In the genomic region with DNA sequence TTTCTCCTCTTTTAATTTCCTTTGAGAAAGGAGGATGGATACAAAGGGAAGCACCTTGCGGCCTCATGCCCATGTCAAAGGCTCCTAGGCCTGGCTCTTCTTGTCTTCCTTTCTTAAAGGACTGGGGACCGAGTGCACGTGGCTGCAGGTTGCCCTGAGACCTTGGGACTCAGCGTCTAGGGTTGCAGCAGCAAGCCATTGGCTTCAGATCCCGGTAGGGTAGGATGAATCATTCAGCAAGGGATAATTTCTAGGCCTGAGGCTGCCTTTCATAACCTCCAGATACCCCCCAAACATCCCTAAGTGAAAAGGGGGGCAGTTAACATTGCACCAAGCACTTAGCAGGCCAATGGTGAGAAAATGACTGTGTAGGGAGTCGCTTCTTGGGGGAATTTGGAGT, we compare ENCODE assay signal across 8 mouse cellular contexts. TPM values are rescaled to one million over a fixed set of nuclear protein-coding genes. Genes with fewer than 3 reads are reported as not detected.
DNase-seq lines count a peak whose midpoint lies in the region; ATAC-seq and TF ChIP-seq lines count a peak whose summit lies in the region.

No protein-coding gene starts in this region.

- peaks cover 86% of the 10 kb centered on the region for H3K27me3 ChIP-seq in lung, embryonic 15.5 days
- peaks cover 92% of the 10 kb centered on the region for H3K27me3 ChIP-seq in limb, embryonic 11.5 days (ENCODE audit: control insufficient read depth, insufficient read depth, low read length)
- peaks cover 31% of the 10 kb centered on the region for H3K27me3 ChIP-seq in small intestine, adult 2 months (ENCODE audit: control insufficient read depth, insufficient read depth, low read length)

- no peak for ATAC-seq in lung, embryonic 15.5 days (ENCODE audit: borderline replicate concordance, extremely low read depth, low FRiP score, low TSS enrichment)
- ATAC-seq in limb, embryonic 11.5 days (ENCODE audit: insufficient number of reproducible peaks, low FRiP score, low TSS enrichment, low read depth), result no peak

- peak; percentile 43 to 48 for DNase-seq in adrenal gland, adult 18-20 months (ENCODE audit: low spot score in 2 of 2)
- no peak for DNase-seq in adrenal gland, adult 8-10 months
- DNase-seq in lung, postnatal 25 days (ENCODE audit: low spot score), result no peak
- no peak for DNase-seq in limb, embryonic 11.5 days (ENCODE audit: low spot score)
- no peak for DNase-seq in layer of hippocampus, adult 11-12 months (ENCODE audit: low spot score)
- DNase-seq in left cerebral cortex, adult 9 months (ENCODE audit: low spot score in 2 of 2), result no peak

- H3K36me3 ChIP-seq in lung, embryonic 15.5 days, result no peaks in the 10 kb centered on the region
- H3K36me3 ChIP-seq in limb, embryonic 11.5 days (ENCODE audit: control insufficient read depth, insufficient read depth, low read length), result no peaks in the 10 kb centered on the region
- H3K36me3 ChIP-seq in small intestine, adult 2 months (ENCODE audit: control insufficient read depth, insufficient read depth, low read length), result no peaks in the 10 kb centered on the region

- 13% methylated on average over 6 of the region's 6 CpGs for WGBS in lung, embryonic 15.5 days
- 6% methylated on average over 6 of the region's 6 CpGs for WGBS in limb, embryonic 11.5 days
- 29% methylated on average over 6 of the region's 6 CpGs for WGBS in small intestine, adult 2 months

- H3K9ac ChIP-seq in lung, embryonic 15.5 days, result peak overlapping the region; percentile 51
- no peak overlapping the region for H3K9ac ChIP-seq in limb, embryonic 11.5 days (ENCODE audit: low read length)

- H3K4me2 ChIP-seq in lung, embryonic 15.5 days, result peak overlapping the region; percentile 70
- H3K4me2 ChIP-seq in limb, embryonic 11.5 days (ENCODE audit: low read depth, severe bottlenecking), result peak overlapping the region; percentile 36

- H3K9me3 ChIP-seq in lung, embryonic 15.5 days, result no peaks in the 10 kb centered on the region
- no peaks in the 10 kb centered on the region for H3K9me3 ChIP-seq in limb, embryonic 11.5 days (ENCODE audit: control insufficient read depth, low read length)

- H3K4me3 ChIP-seq in lung, embryonic 15.5 days, result peak overlapping the region; percentile 59
- peak overlapping the region; percentile 6; the same call in 1 of the 2 replicates for H3K4me3 ChIP-seq in limb, embryonic 11.5 days (ENCODE audit: low read depth, low read length)
- H3K4me3 ChIP-seq in small intestine, adult 2 months (ENCODE audit: low read depth, low read length), result peak overlapping the region; percentile 35

- no peak for TF ChIP-seq POLR2A in small intestine, adult 2 months (IDR thresholded peaks at IDR 0.05; ENCODE audit: low read depth, low read length)

- no peak for TF ChIP-seq CTCF in small intestine, adult 2 months (IDR thresholded peaks at IDR 0.05; ENCODE audit: extremely low read depth, insufficient read length, insufficient replicate concordance, low read depth, low read length)

- peak overlapping the region; percentile 99 for H3K27ac ChIP-seq in lung, embryonic 15.5 days
- no peak overlapping the region for H3K27ac ChIP-seq in limb, embryonic 11.5 days (replicated peaks; ENCODE audit: low read depth, low read length)
- peak overlapping the region; percentile 50 for H3K27ac ChIP-seq in small intestine, adult 2 months (ENCODE audit: insufficient read depth, low read depth, low read length)

- H3K4me1 ChIP-seq in lung, embryonic 15.5 days, result peaks cover 37% of the 10 kb centered on the region
- peaks cover 26% of the 10 kb centered on the region for H3K4me1 ChIP-seq in limb, embryonic 11.5 days (ENCODE audit: control insufficient read depth, insufficient read depth, low read length)
- no peaks in the 10 kb centered on the region; the same call in 1 of the 2 replicates for H3K4me1 ChIP-seq in small intestine, adult 2 months (ENCODE audit: control insufficient read depth, insufficient read depth, insufficient read length, low read length)

RNA-seq across cellular contexts. Expression of a gene that starts 7.0 kb away (rescaled TPM):
- total RNA-seq in adrenal gland, adult 18-20 months (2021), result 10 to 100 TPM; 16.3 to 22.1 TPM
- total RNA-seq in adrenal gland, adult 8-10 months (2022), result 10 to 100 TPM; 19.9 to 45.3 (median 27.0) TPM
- polyA plus RNA-seq in lung, embryonic 15.5 days (2015; fragmentation: Nextera tagmentation; extraction: Ambion mirVana), result 4.3 and 4.4 TPM in 2 replicates
- 0.33 and 0.45 TPM in 2 replicates for polyA plus RNA-seq in limb, embryonic 11.5 days (2014; fragmentation: Nextera tagmentation; extraction: Ambion mirVana)
- 1.4 and 2.9 TPM in 2 replicates for polyA plus RNA-seq in small intestine, adult 2 months (2012; rRNA removed)

RNA-seq across cellular contexts. Expression of a gene that starts 8.0 kb away (rescaled TPM):
- 10 to 100 TPM; 11.6 to 27.3 TPM for total RNA-seq in adrenal gland, adult 18-20 months (2021)
- total RNA-seq in adrenal gland, adult 8-10 months (2022), result 10 to 100 TPM; 25.2 to 38.3 (median 26.7) TPM
- polyA plus RNA-seq in lung, embryonic 15.5 days (2015; fragmentation: Nextera tagmentation; extraction: Ambion mirVana), result 46.1 and 54.1 TPM in 2 replicates
- polyA plus RNA-seq in limb, embryonic 11.5 days (2014; fragmentation: Nextera tagmentation; extraction: Ambion mirVana), result 2.1 and 2.6 TPM in 2 replicates
- polyA plus RNA-seq in small intestine, adult 2 months (2012; rRNA removed), result 1.8 and 3.2 TPM in 2 replicates

RNA-seq across cellular contexts. Expression of a gene that starts 12.0 kb away (rescaled TPM):
- 10 to 100 TPM; 17.2 to 20.7 TPM for total RNA-seq in adrenal gland, adult 18-20 months (2021)
- 10 to 100 TPM; 19.4 to 61.4 (median 27.9) TPM for total RNA-seq in adrenal gland, adult 8-10 months (2022)
- 3.0 and 3.8 TPM in 2 replicates for polyA plus RNA-seq in lung, embryonic 15.5 days (2015; fragmentation: Nextera tagmentation; extraction: Ambion mirVana)
- polyA plus RNA-seq in limb, embryonic 11.5 days (2014; fragmentation: Nextera tagmentation; extraction: Ambion mirVana), result 0.68 and 0.78 TPM in 2 replicates
- polyA plus RNA-seq in small intestine, adult 2 months (2012; rRNA removed), result 3.5 and 5.5 TPM in 2 replicates

RNA-seq across cellular contexts. Expression of a gene that starts 18.8 kb away (rescaled TPM):
- total RNA-seq in adrenal gland, adult 18-20 months (2021), result 10 to 100 TPM; 37.0 to 68.1 TPM
- 10 to 100 TPM; 56.4 to 77.8 (median 59.5) TPM for total RNA-seq in adrenal gland, adult 8-10 months (2022)
- polyA plus RNA-seq in lung, embryonic 15.5 days (2015; fragmentation: Nextera tagmentation; extraction: Ambion mirVana), result 15.2 and 16.9 TPM in 2 replicates
- polyA plus RNA-seq in limb, embryonic 11.5 days (2014; fragmentation: Nextera tagmentation; extraction: Ambion mirVana), result 1.9 and 2.8 TPM in 2 replicates
- 1.0 and 8.3 TPM in 2 replicates for polyA plus RNA-seq in small intestine, adult 2 months (2012; rRNA removed)

RNA-seq across cellular contexts. Expression of a gene that starts 24.7 kb away (rescaled TPM):
- total RNA-seq in adrenal gland, adult 18-20 months (2021), result 10 to 100 TPM; 33.5 to 59.0 TPM
- total RNA-seq in adrenal gland, adult 8-10 months (2022), result 10 to 100 TPM; 44.6 to 62.9 (median 53.0) TPM
- 2.5 and 3.0 TPM in 2 replicates for polyA plus RNA-seq in lung, embryonic 15.5 days (2015; fragmentation: Nextera tagmentation; extraction: Ambion mirVana)
- polyA plus RNA-seq in limb, embryonic 11.5 days (2014; fragmentation: Nextera tagmentation; extraction: Ambion mirVana), result 3.7 and 4.3 TPM in 2 replicates
- polyA plus RNA-seq in small intestine, adult 2 months (2012; rRNA removed), result 0.17 and 1.5 TPM in 2 replicates

Comparison
In these comparisons a context has a peak if more than half of its experiments do, and no peak if none do; other contexts are left out.
1. DNase-seq: peak in adrenal gland, adult 18-20 months (2 of 2); none in adrenal gland, adult 8-10 months (single experiment), lung, postnatal 25 days (single experiment), limb, embryonic 11.5 days (single experiment), layer of hippocampus, adult 11-12 months (single experiment) and left cerebral cortex, adult 9 months (0 of 2).
2. H3K4me3 ChIP-seq: peak in every context shown above with its lines; median percentile 59 in lung, embryonic 15.5 days; 35 in small intestine, adult 2 months; 6 in limb, embryonic 11.5 days.
3. RNA of a gene that starts 8.0 kb away (polyA plus RNA-seq): 46.1 to 54.1 TPM in lung, embryonic 15.5 days; 1.8 to 3.2 TPM in small intestine, adult 2 months and 2.1 to 2.6 TPM in limb, embryonic 11.5 days; every median in the first group is over 10 times any median in the second.